Mouse (Mus musculus) heart, embryonic 15.5 days (tissue): Measurements from ENCODE around the gene Fscn2. TPM values are rescaled to one million over a fixed set of nuclear protein-coding genes. Genes with fewer than 3 reads are reported as not detected.

ENCODE experiments used
- ATAC-seq: fragments of 200-750 bp; cut with Nextera tagmentation; replicated peaks from 2 replicates; pipeline ENCODE4 v1.8.0; 2017; ENCODE audit warnings: low read depth, moderate TSS enrichment; ENCODE audit not compliant: insufficient number of reproducible peaks, insufficient read depth, low FRiP score
- H3K27ac ChIP-seq: fragments of 300-500 bp; sonication (generic); 2 replicates; pipeline ENCODE4 v1.5.1; 2015; ENCODE audit warnings: mild to moderate bottlenecking, inconsistent platforms
- H3K27me3 ChIP-seq: fragments of 300-500 bp; sonication (generic); 2 replicates; pipeline ENCODE4 v1.6.1; 2015; ENCODE audit warnings: inconsistent platforms
- H3K36me3 ChIP-seq: fragments of 300-500 bp; sonication (generic); 2 replicates; pipeline ENCODE4 v1.6.1; 2015; ENCODE audit warnings: mild to moderate bottlenecking, inconsistent platforms
- H3K4me1 ChIP-seq: fragments of 300-500 bp; sonication (generic); replicated peaks from 2 replicates; pipeline ENCODE4 v1.6.1; 2015; ENCODE audit warnings: inconsistent platforms
- H3K4me2 ChIP-seq: fragments of 300-500 bp; sonication (generic); 2 replicates; pipeline ENCODE4 v1.6.1; 2015; ENCODE audit warnings: inconsistent platforms, mild to moderate bottlenecking, moderate library complexity
- H3K4me3 ChIP-seq: fragments of 300-500 bp; sonication (generic); 2 replicates; pipeline ENCODE4 v1.5.1; 2015; ENCODE audit warnings: mild to moderate bottlenecking, inconsistent platforms
- H3K9ac ChIP-seq: fragments of 300-500 bp; sonication (generic); 2 replicates; pipeline ENCODE4 v1.6.1; 2015; ENCODE audit warnings: mild to moderate bottlenecking, inconsistent platforms
- H3K9me3 ChIP-seq: fragments of 300-500 bp; sonication (generic); replicated peaks from 2 replicates; pipeline ENCODE4 v1.6.1; 2016; ENCODE audit warnings: inconsistent platforms
- WGBS: fragments of 180-500 bp; shearing (Covaris S2); methylation state at CpG from one replicate; pipeline ENCODE4 v1.1.7; 2015; ENCODE audit warnings: mixed read lengths; 5-methylcytosine and 5-hydroxymethylcytosine counted together
- polyA plus RNA-seq: library from polyadenylated mRNA; unstranded; fragments of >200 nt; fragmentation: Nextera tagmentation; extraction: Ambion mirVana; gene quantifications from 2 replicates; pipeline ENCODE4 v1.2.1, GENCODE M21; 2015

Gene Fscn2
- 0.42 and 0.66 TPM in 2 replicates for polyA plus RNA-seq

- Histone ChIP-seq H3K9ac (no peak within 1 kb of the TSS), H3K27ac (no peak within 1 kb of the TSS)
Observed at GRCm38 (mm10) chr11:120361295-120361694, at the start of gene Fscn2. TSS of gene Fscn2 (plus strand) at chr11:120361534.

DNA sequence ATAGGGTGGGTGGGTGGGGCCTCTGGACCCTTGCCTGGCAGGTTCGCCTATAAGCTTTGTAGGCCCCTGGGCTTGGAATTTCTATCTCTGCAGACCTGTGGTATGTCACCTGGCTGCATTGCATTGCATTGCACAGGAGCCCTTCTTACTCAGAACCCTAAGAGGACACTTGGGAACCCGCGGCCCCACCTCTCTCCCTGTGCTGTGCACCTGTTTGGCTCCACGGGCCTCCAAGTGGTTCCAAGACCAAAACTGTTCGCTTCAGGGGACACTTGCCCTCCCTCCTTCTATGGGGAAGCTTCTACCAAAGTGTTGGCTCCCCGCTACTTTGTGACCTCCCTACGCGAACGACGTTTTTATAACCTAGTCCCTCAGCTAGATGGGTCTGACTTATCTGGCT is 49.8 kb upstream of the Fscn2 start:
- 54% methylated on average over 10 of the region's 10 CpGs for WGBS

More at GRCm38 (mm10) chr11:120361295-120361694, at the start of gene Fscn2:
- 81% methylated on average over 10 of the region's 10 CpGs for WGBS
- Histone ChIP-seq H3K4me3 (no peak within 1 kb of the TSS), H3K36me3 (no peaks in the 10 kb centered on the region), H3K9me3 (no peaks in the 10 kb centered on the region), H3K27me3 (no peaks in the 10 kb centered on the region), H3K4me1 (peaks cover 39% of the 10 kb centered on the region), H3K4me2 (no peak within 1 kb of the TSS)
- no peak for ATAC-seq

GRCm38 (mm10) chr11:120312069-120312468 is 49.3 kb upstream of the Fscn2 start:
- no peak for ATAC-seq
- H3K36me3 ChIP-seq, result no peaks in the 10 kb centered on the region
- H3K4me2 ChIP-seq, result no peak overlapping the region; the same call in 1 of the 2 replicates
- H3K4me1 ChIP-seq, result peaks cover 47% of the 10 kb centered on the region
- H3K9ac ChIP-seq, result no peak overlapping the region
- no peaks in the 10 kb centered on the region for H3K27me3 ChIP-seq
- no peaks in the 10 kb centered on the region for H3K9me3 ChIP-seq
- H3K27ac ChIP-seq, result peak overlapping the region; percentile 89
- WGBS, result 82% methylated on average over 6 of the region's 6 CpGs
- no peak overlapping the region for H3K4me3 ChIP-seq

More for the DNA sequence above, 49.8 kb upstream of the Fscn2 start:
- Histone ChIP-seq H3K4me3 (peak overlapping the region; percentile 51), H3K27ac (peak overlapping the region; percentile 89), H3K9ac (peak overlapping the region; percentile 67), H3K9me3 (no peaks in the 10 kb centered on the region), H3K4me2 (peak overlapping the region; percentile 85), H3K36me3 (no peaks in the 10 kb centered on the region), H3K27me3 (no peaks in the 10 kb centered on the region), H3K4me1 (peaks cover 47% of the 10 kb centered on the region)
- no peak for ATAC-seq

DNA sequence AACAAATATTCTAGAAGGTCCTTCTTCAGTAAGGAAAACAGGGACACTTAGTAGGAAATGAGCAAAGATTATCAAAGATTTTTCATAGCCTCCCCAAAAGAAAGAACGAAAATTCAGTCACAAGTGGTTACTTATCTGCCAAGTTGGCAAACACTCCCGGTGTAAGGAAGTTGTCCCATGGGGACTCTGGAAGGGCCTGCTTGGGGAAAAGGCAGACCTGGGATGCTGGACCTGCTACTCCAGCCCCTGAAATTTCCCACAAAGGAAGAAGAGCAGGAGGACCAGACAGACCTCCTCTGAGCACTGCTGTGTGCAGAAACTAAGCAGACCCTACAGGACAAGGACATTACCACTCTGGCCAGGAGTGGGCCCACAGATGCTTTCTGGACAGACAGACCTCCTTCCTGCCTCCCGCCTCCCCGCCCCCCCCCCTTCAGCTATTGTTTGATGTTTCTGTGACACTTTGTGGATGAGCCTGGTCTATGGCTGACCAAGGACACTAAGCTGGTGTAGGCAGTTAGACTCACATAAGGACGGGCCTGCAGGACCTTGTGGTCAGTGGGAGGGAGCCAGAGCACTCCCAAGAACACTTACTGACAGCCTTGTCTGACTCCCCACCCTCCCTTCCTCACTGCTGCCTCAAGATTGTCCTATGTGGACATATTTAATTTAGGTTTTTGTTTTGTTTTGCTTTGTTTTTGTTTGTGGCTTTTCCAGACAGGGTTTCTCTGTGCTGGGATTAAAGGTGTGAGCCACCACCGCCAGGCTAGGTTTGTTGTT is 47.2 kb upstream of the Fscn2 start:
- Histone ChIP-seq H3K4me3 (no peak overlapping the region), H3K4me1 (peaks cover 46% of the 10 kb centered on the region), H3K9ac (no peak overlapping the region), H3K27ac (no peak overlapping the region), H3K9me3 (no peaks in the 10 kb centered on the region), H3K27me3 (no peaks in the 10 kb centered on the region), H3K36me3 (no peaks in the 10 kb centered on the region), H3K4me2 (no peak overlapping the region)
- 55% methylated on average over 6 of the region's 6 CpGs for WGBS
- no peak for ATAC-seq

GRCm38 (mm10) chr11:120314721-120315415 is 46.5 kb upstream of the Fscn2 start:
- peak overlapping the region; percentile 88 for H3K4me2 ChIP-seq
- WGBS, result 52% methylated on average over 16 of the region's 16 CpGs
- no peaks in the 10 kb centered on the region for H3K9me3 ChIP-seq
- H3K27me3 ChIP-seq, result no peaks in the 10 kb centered on the region
- H3K4me1 ChIP-seq, result peaks cover 46% of the 10 kb centered on the region
- H3K36me3 ChIP-seq, result no peaks in the 10 kb centered on the region
- peak overlapping the region; percentile 100 for H3K27ac ChIP-seq
- ATAC-seq, result no peak
- H3K4me3 ChIP-seq, result no peak overlapping the region
- peak overlapping the region; percentile 65 for H3K9ac ChIP-seq

DNA sequence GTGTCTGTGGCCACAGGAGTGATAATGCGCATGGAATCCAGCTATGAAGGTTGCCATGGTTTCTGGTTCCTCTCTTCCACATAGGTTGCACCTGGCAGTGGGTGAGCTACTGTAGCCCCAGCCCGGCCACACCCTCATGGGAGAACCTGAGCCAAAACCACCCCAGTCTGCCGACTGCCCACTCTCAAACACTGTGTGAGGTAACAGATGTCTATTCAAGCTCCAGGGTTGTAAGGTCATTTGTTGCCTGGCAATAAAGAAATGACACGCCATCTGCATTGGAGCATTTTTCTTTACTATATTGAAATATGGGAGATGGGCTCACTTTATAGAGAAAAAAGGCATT is 45.9 kb upstream of the Fscn2 start:
- Histone ChIP-seq H3K9ac (peak overlapping the region; percentile 65), H3K9me3 (no peaks in the 10 kb centered on the region), H3K27me3 (no peaks in the 10 kb centered on the region), H3K36me3 (no peaks in the 10 kb centered on the region), H3K4me3 (peak overlapping the region; percentile 58), H3K4me2 (peak overlapping the region; percentile 88), H3K4me1 (peaks cover 42% of the 10 kb centered on the region), H3K27ac (peak overlapping the region; percentile 100)
- 36% methylated on average over 4 of the region's 4 CpGs for WGBS
- ATAC-seq, result no peak

- peak overlapping the region; percentile 100 for H3K27ac ChIP-seq
- peak overlapping the region; percentile 58 for H3K4me3 ChIP-seq
- H3K27me3 ChIP-seq, result no peaks in the 10 kb centered on the region
- H3K9me3 ChIP-seq, result no peaks in the 10 kb centered on the region
- WGBS, result 10% methylated on average over 37 of the region's 37 CpGs
- peak overlapping the region; percentile 65 for H3K9ac ChIP-seq
- peak; percentile 96 for ATAC-seq
- no peaks in the 10 kb centered on the region for H3K36me3 ChIP-seq
- peaks cover 37% of the 10 kb centered on the region for H3K4me1 ChIP-seq
- peak overlapping the region; percentile 88 for H3K4me2 ChIP-seq
Observed at GRCm38 (mm10) chr11:120315832-120316689, 45.3 kb upstream of the Fscn2 start.

DNA sequence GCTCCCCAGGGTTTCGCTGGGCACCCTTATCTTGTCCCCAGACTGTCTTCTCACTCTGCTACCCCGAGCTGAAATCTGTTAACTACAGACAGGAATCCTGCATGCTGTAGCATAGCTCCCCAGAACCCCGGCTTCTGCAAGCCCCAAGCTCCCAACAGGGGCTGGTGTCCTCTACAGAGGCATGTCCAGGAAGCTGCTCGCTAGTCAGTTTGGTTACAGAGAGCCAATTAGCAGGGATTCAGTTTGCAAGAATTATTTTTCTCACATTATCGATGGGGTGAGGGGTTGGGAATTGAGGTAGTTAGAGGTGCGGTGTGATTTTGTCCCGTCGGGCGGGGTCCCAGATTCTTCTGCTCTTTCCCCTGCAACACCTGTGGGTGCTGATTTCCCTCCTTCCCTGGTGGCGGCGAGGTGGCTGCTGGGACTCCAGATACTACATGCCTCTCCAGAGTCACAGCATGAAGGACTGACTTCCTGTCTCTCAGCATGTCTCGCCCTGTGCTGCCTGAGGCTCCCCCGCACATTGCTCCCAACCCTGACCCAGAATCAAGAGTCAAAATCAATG is 44.6 kb upstream of the Fscn2 start:
- 7% methylated on average over 13 of the region's 13 CpGs for WGBS
- H3K4me1 ChIP-seq, result peaks cover 30% of the 10 kb centered on the region
- peak overlapping the region; percentile 65 for H3K9ac ChIP-seq
- H3K4me3 ChIP-seq, result peak overlapping the region; percentile 58
- peak; percentile 24; the same call in 1 of the 2 replicates for ATAC-seq
- H3K4me2 ChIP-seq, result peak overlapping the region; percentile 88
- H3K9me3 ChIP-seq, result no peaks in the 10 kb centered on the region
- peak overlapping the region; percentile 100 for H3K27ac ChIP-seq
- no peaks in the 10 kb centered on the region for H3K27me3 ChIP-seq
- no peaks in the 10 kb centered on the region for H3K36me3 ChIP-seq

GRCm38 (mm10) chr11:120317456-120317855 is 43.9 kb upstream of the Fscn2 start:
- Histone ChIP-seq H3K9ac (peak overlapping the region; percentile 65; the same call in 1 of the 2 replicates), H3K27ac (peak overlapping the region; percentile 100), H3K4me3 (no peak overlapping the region), H3K27me3 (no peaks in the 10 kb centered on the region), H3K36me3 (no peaks in the 10 kb centered on the region), H3K4me1 (peaks cover 28% of the 10 kb centered on the region), H3K4me2 (peak overlapping the region; percentile 88), H3K9me3 (no peaks in the 10 kb centered on the region)
- 66% methylated on average over 7 of the region's 7 CpGs for WGBS
- ATAC-seq, result no peak

DNA sequence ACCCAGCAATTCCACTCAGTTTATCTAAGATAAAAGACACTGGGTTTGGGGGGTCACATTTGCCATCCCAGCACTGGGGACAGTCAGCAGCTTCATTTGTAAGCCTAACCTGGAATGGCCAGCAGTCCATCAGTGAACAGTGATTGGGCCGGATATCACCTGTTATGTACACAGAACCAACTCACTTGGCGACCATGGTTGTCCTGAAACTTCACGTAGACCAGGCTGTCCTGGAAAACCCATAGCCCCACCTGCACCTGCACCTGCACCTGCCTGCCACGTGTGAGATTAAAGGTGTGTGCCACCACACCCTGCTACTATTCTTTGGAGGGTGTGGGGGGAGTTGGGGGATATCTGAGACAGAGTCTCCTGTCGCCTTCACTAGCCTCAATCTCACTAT is 42.0 kb upstream of the Fscn2 start:
- no peaks in the 10 kb centered on the region for H3K27me3 ChIP-seq
- H3K4me1 ChIP-seq, result peaks cover 23% of the 10 kb centered on the region
- H3K36me3 ChIP-seq, result no peaks in the 10 kb centered on the region
- 86% methylated on average over 5 of the region's 5 CpGs for WGBS
- no peak overlapping the region for H3K9ac ChIP-seq
- no peak overlapping the region for H3K4me3 ChIP-seq
- H3K9me3 ChIP-seq, result no peaks in the 10 kb centered on the region
- no peak overlapping the region for H3K4me2 ChIP-seq
- no peak overlapping the region for H3K27ac ChIP-seq
- ATAC-seq, result no peak

- Histone ChIP-seq H3K4me1 (peaks cover 16% of the 10 kb centered on the region), H3K4me3 (no peak overlapping the region), H3K27ac (no peak overlapping the region), H3K9ac (no peak overlapping the region), H3K9me3 (no peaks in the 10 kb centered on the region), H3K36me3 (no peaks in the 10 kb centered on the region), H3K4me2 (no peak overlapping the region), H3K27me3 (no peaks in the 10 kb centered on the region)
- ATAC-seq, result no peak
- 94% methylated on average over 10 of the region's 10 CpGs for WGBS
Observed at GRCm38 (mm10) chr11:120320156-120320555, 41.2 kb upstream of the Fscn2 start.
